Mouse (Mus musculus): ENCODE data around the gene 4930579F01Rik. TPM values are rescaled to one million over a fixed set of nuclear protein-coding genes. Genes with fewer than 3 reads are reported as not detected.
"Not testable (repeated sequence)": the region's sequence is repeated elsewhere in the genome, so short reads cannot be mapped to it uniquely, and the experiment has no call there.

4930579F01Rik gene
- polyA plus RNA-seq, 1 experiment from 2014 or later = 0.14 TPM

DNA sequence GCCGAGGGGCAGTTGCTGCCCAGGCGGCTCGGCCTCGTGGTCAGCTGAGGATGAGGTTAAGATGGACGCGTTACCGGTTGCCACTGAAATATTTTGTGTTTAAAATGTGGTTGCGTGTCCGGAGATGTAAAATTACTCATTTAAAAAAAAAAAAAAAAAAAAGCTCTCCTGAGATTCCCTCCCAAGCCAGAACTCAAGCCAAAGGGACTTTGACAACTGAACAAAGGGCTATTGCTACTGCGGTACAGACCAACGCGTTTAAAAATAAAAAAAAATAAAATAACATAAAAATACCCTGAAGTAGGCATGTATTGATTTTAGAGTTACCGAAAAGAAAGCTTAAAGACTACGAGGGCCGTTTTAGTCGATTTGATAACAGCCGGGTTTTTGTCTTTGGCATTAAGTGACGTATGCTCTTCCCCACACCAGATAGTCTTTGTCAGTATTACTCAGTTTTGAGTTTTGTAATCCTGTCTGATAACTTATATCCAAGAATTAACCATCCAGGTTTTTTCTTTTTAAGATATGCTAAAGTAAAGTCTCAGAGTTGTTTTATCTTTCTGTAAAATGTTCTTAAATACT lies 49.5 kb downstream of the 4930579F01Rik start:
- under 1% methylated on average over 18 of the region's 18 CpGs for WGBS
- peak overlapping the region; percentile 77 for H3K9ac ChIP-seq (ENCODE audit: low read depth, low read length)
- no peaks in the 10 kb centered on the region for H3K27me3 ChIP-seq (ENCODE audit: insufficient read depth, low read length)
- TF ChIP-seq CTCF (IDR thresholded peaks at IDR 0.05; ENCODE audit: low read depth) = no peak
- DNase-seq (ENCODE audit: low spot score) (peak; percentile 58), ATAC-seq (replicated peaks; ENCODE audit: low FRiP score, low read depth) (no peak)
- H3K4me1 ChIP-seq (replicated peaks; ENCODE audit: insufficient read depth, low read length) = no peaks in the 10 kb centered on the region
- no peaks in the 10 kb centered on the region for H3K9me3 ChIP-seq (replicated peaks; ENCODE audit: low read length)
- H3K36me3 ChIP-seq (ENCODE audit: insufficient read depth, low read length) = no peaks in the 10 kb centered on the region
- H3K4me3 ChIP-seq (replicated peaks; ENCODE audit: low read depth, low read length) = peak overlapping the region; percentile 67
- peak overlapping the region; percentile 96 for H3K27ac ChIP-seq
- peak overlapping the region; percentile 68 for H3K4me2 ChIP-seq (ENCODE audit: low read length)

GRCm38 (mm10) chr3:138143315-138144059 lies 50.1 kb downstream of the 4930579F01Rik start, which contains the start of gene Trmt10a:
TSS of gene Trmt10a (plus strand) at chr3:138143448.
- TF ChIP-seq CTCF (IDR thresholded peaks at IDR 0.05; ENCODE audit: low read depth) = peak; percentile 46; the same call in 1 of the 2 replicates
- ATAC-seq (replicated peaks; ENCODE audit: low FRiP score, low read depth) = peak; percentile 97
- Histone ChIP-seq H3K9me3 (replicated peaks; ENCODE audit: low read length) (no peaks in the 10 kb centered on the region), H3K27me3 (ENCODE audit: insufficient read depth, low read length) (no peaks in the 10 kb centered on the region), H3K4me1 (replicated peaks; ENCODE audit: insufficient read depth, low read length) (no peaks in the 10 kb centered on the region), H3K27ac (peak within 1 kb of the TSS; percentile 96), H3K4me2 (ENCODE audit: low read length) (peak within 1 kb of the TSS; percentile 68), H3K9ac (ENCODE audit: low read depth, low read length) (peak within 1 kb of the TSS; percentile 77), H3K36me3 (ENCODE audit: insufficient read depth, low read length) (no peaks in the 10 kb centered on the region), H3K4me3 (replicated peaks; ENCODE audit: low read depth, low read length) (peak within 1 kb of the TSS; percentile 67)
- under 1% methylated on average over 70 of the region's 70 CpGs for WGBS
- peak; percentile 99 for DNase-seq (ENCODE audit: low spot score)

- H3K27ac ChIP-seq = peak overlapping the region; percentile 96
- no peaks in the 10 kb centered on the region for H3K9me3 ChIP-seq (replicated peaks; ENCODE audit: low read length)
- peak overlapping the region; percentile 68 for H3K4me2 ChIP-seq (ENCODE audit: low read length)
- no peaks in the 10 kb centered on the region for H3K27me3 ChIP-seq (ENCODE audit: insufficient read depth, low read length)
- TF ChIP-seq CTCF (IDR thresholded peaks at IDR 0.05; ENCODE audit: low read depth) = no peak
- H3K9ac ChIP-seq (ENCODE audit: low read depth, low read length) = peak overlapping the region; percentile 77; the same call in 1 of the 2 replicates
- 2% methylated on average over 12 of the region's 12 CpGs for WGBS
- ATAC-seq (replicated peaks; ENCODE audit: low FRiP score, low read depth) = no peak
- no peaks in the 10 kb centered on the region for H3K36me3 ChIP-seq (ENCODE audit: insufficient read depth, low read length)
- no peak for DNase-seq (ENCODE audit: low spot score)
- peak overlapping the region; percentile 67 for H3K4me3 ChIP-seq (replicated peaks; ENCODE audit: low read depth, low read length)
- no peaks in the 10 kb centered on the region for H3K4me1 ChIP-seq (replicated peaks; ENCODE audit: insufficient read depth, low read length)
Measured at GRCm38 (mm10) chr3:138142733-138143314, 50.8 kb downstream of the 4930579F01Rik start.

- Histone ChIP-seq H3K27me3 (ENCODE audit: insufficient read depth, low read length) (no peaks in the 10 kb centered on the region), H3K4me2 (ENCODE audit: low read length) (peak overlapping the region; percentile 68), H3K4me3 (replicated peaks; ENCODE audit: low read depth, low read length) (no peak overlapping the region), H3K27ac (0 out of 2 replicates have a peak overlapping the region, but pooled peaks have one; percentile 25), H3K9ac (ENCODE audit: low read depth, low read length) (peak overlapping the region; percentile 44; the same call in 1 of the 2 replicates), H3K36me3 (ENCODE audit: insufficient read depth, low read length) (no peaks in the 10 kb centered on the region), H3K9me3 (replicated peaks; ENCODE audit: low read length) (no peaks in the 10 kb centered on the region), H3K4me1 (replicated peaks; ENCODE audit: insufficient read depth, low read length) (no peaks in the 10 kb centered on the region)
- no peak for TF ChIP-seq CTCF (IDR thresholded peaks at IDR 0.05; ENCODE audit: low read depth)
- no peak for ATAC-seq (replicated peaks; ENCODE audit: low FRiP score, low read depth)
- DNase-seq (ENCODE audit: low spot score) = peak; percentile 70
- 28% methylated on average over 4 of the region's 4 CpGs for WGBS
Measured at GRCm38 (mm10) chr3:138142052-138142732, 51.4 kb downstream of the 4930579F01Rik start.

GRCm38 (mm10) chr3:138139663-138140062 lies 54.0 kb downstream of the 4930579F01Rik start:
- WGBS = 92% methylated on average over 6 of the region's 6 CpGs

DNA sequence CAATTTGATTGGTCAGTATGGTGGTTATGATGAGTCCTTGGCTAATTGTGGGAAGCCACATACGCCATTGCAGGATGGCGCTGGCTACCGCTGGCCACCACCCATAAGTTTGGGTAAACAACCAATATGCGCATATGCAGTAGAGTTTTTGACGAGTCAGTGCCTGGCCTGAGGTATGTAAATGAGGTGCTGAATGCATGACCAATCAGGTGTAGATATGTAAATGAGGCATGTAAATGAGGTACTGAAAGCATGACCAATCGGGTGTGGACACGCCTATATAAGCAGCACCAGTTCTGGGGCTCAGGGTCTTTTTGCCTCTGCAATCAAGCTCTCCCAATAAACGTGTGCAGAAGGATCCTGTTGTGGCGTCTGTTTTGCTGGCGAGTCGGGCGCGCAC lies 55.5 kb downstream of the 4930579F01Rik start:
- not testable (repeated sequence) for DNase-seq (ENCODE audit: low spot score); H3K36me3 ChIP-seq (ENCODE audit: insufficient read depth, low read length); H3K4me2 ChIP-seq (ENCODE audit: low read length); H3K4me3 ChIP-seq (replicated peaks; ENCODE audit: low read depth, low read length); H3K27ac ChIP-seq; H3K4me1 ChIP-seq (replicated peaks; ENCODE audit: insufficient read depth, low read length); H3K9me3 ChIP-seq (replicated peaks; ENCODE audit: low read length); ATAC-seq (replicated peaks; ENCODE audit: low FRiP score, low read depth); H3K9ac ChIP-seq (ENCODE audit: low read depth, low read length); H3K27me3 ChIP-seq (ENCODE audit: insufficient read depth, low read length)
- WGBS = 96% methylated on average over 13 of the region's 13 CpGs

More at GRCm38 (mm10) chr3:138139663-138140062, 54.0 kb downstream of the 4930579F01Rik start:
- ATAC-seq (replicated peaks; ENCODE audit: low FRiP score, low read depth) = no peak
- H3K27me3 ChIP-seq (ENCODE audit: insufficient read depth, low read length) = no peaks in the 10 kb centered on the region
- H3K4me1 ChIP-seq (replicated peaks; ENCODE audit: insufficient read depth, low read length) = no peaks in the 10 kb centered on the region
- no peaks in the 10 kb centered on the region for H3K36me3 ChIP-seq (ENCODE audit: insufficient read depth, low read length)
- no peak overlapping the region for H3K4me2 ChIP-seq (ENCODE audit: low read length)
- DNase-seq (ENCODE audit: low spot score) = no peak
- no peak overlapping the region for H3K27ac ChIP-seq
- H3K9me3 ChIP-seq (replicated peaks; ENCODE audit: low read length) = no peaks in the 10 kb centered on the region
- H3K9ac ChIP-seq (ENCODE audit: low read depth, low read length) = no peak overlapping the region
- no peak for TF ChIP-seq CTCF (IDR thresholded peaks at IDR 0.05; ENCODE audit: low read depth)
- H3K4me3 ChIP-seq (replicated peaks; ENCODE audit: low read depth, low read length) = no peak overlapping the region
